Mouse (Mus musculus) heart, postnatal 0 days (tissue): Measurements from ENCODE around the gene Slc35b2. TPM values are rescaled to one million over a fixed set of nuclear protein-coding genes. Genes with fewer than 3 reads are reported as not detected.

Source experiments
- ATAC-seq: fragments of 200-750 bp; cut with Nextera tagmentation; 2 replicates; pipeline ENCODE4 v1.8.0; 2017; ENCODE audit warnings: low read depth, moderate number of reproducible peaks, moderate library complexity; ENCODE audit not compliant: insufficient read depth
- DNase-seq: peaks from one replicate; pipeline ENCODE4 v3.0.0-alpha.2; 2016; ENCODE audit warnings: low spot score
- H3K27ac ChIP-seq: fragments of 300-500 bp; sonication (generic); 2 replicates; pipeline ENCODE4 v1.5.1; 2014; ENCODE audit warnings: low read depth, mild to moderate bottlenecking
- H3K27me3 ChIP-seq: fragments of 300-500 bp; sonication (generic); 2 replicates; pipeline ENCODE4 v1.6.1; 2014; ENCODE audit warnings: low read length, mixed read lengths; ENCODE audit not compliant: control insufficient read depth, insufficient read depth
- H3K36me3 ChIP-seq: fragments of 300-500 bp; sonication (generic); replicated peaks from 2 replicates; pipeline ENCODE4 v1.6.1; 2014; ENCODE audit warnings: low read length, mixed read lengths; ENCODE audit not compliant: control insufficient read depth, insufficient read depth
- H3K4me1 ChIP-seq: fragments of 300-500 bp; sonication (generic); 2 replicates; pipeline ENCODE4 v1.6.1; 2014; ENCODE audit warnings: antibody characterized with exemption; ENCODE audit not compliant: control insufficient read depth, insufficient read depth
- H3K4me2 ChIP-seq: fragments of 300-500 bp; sonication (generic); 2 replicates; pipeline ENCODE4 v1.6.1; 2014; ENCODE audit warnings: low read depth, mild to moderate bottlenecking, low read length, moderate library complexity
- H3K4me3 ChIP-seq: fragments of 300-500 bp; sonication (generic); 2 replicates; pipeline ENCODE4 v1.5.1; 2014; ENCODE audit warnings: low read depth, low read length
- H3K9ac ChIP-seq: fragments of 300-500 bp; sonication (generic); replicated peaks from 2 replicates; pipeline ENCODE4 v1.6.1; 2014; ENCODE audit warnings: low read depth, low read length, mixed read lengths
- H3K9me3 ChIP-seq: fragments of 300-500 bp; sonication (generic); replicated peaks from 2 replicates; pipeline ENCODE4 v1.6.1; 2016; ENCODE audit warnings: low read length; ENCODE audit not compliant: control insufficient read depth
- CTCF ChIP-seq: IDR thresholded peaks from 2 replicates; pipeline ENCODE4 v1.5.1; 2016; ENCODE audit warnings: antibody characterized with exemption, control low read depth, low read depth
- EP300 ChIP-seq: IDR thresholded peaks from 2 replicates; pipeline ENCODE4 v1.6.1; 2016; ENCODE audit warnings: antibody characterized with exemption, low read depth
- WGBS: fragments of 180-500 bp; shearing (Covaris S2); extraction: QIAGEN DNeasy Blood & Tissue Kit; methylation state at CpG from one replicate; pipeline ENCODE4 v1.1.7; 2014; 5-methylcytosine and 5-hydroxymethylcytosine counted together
- polyA plus RNA-seq: library from polyadenylated mRNA; unstranded; fragments of >200 nt; fragmentation: Nextera tagmentation; extraction: Ambion mirVana; gene quantifications from 2 replicates; pipeline ENCODE4 v1.2.1, GENCODE M21; 2015
- total RNA-seq: library from RNA; depleted of rRNA; stranded (reverse); fragments of >200 nt; gene quantifications from 2 replicates; pipeline ENCODE4 v1.2.3, GENCODE M21; 2014; ENCODE audit warnings: low replicate concordance

Slc35b2 gene
- total and polyA plus RNA-seq, 2 experiments from 2014 or later, result 64.8 to 137 TPM

GRCm38 (mm10) chr17:45596631-45597396 lies 33.1 kb downstream of the Slc35b2 start:
- Histone ChIP-seq H3K4me3 (no peak overlapping the region), H3K4me1 (peaks cover 49% of the 10 kb centered on the region), H3K27ac (peak overlapping the region; percentile 72), H3K4me2 (no peak overlapping the region), H3K9me3 (no peaks in the 10 kb centered on the region), H3K27me3 (no peaks in the 10 kb centered on the region), H3K9ac (no peak overlapping the region), H3K36me3 (no peaks in the 10 kb centered on the region)
- ATAC-seq (peak; percentile 63), DNase-seq (peak; percentile 70)
- TF ChIP-seq CTCF (peak; percentile 68), EP300 (no peak)
- 35% methylated on average over 11 of the region's 11 CpGs for WGBS

DNA sequence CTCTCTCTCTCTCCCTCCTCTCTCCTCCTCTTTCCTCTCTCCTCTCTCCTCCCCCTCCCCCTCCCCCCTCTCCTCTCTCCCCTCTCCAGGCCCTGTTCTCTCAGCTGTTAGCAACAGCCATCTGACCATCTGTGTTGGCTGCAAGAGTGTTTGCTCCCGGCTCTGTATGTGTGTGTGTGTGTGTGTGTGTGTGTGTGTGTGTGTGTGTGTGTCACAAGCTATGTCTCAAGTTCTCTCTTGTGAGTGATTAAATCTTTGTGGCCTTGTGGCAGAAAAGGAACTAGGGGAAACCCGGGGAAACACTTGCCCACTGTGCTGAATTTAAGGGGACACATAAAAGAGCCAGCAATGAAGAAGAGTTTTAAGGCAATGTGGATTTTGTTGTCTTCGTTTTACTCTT lies 34.1 kb downstream of the Slc35b2 start:
- H3K9me3 ChIP-seq, result no peaks in the 10 kb centered on the region
- H3K4me2 ChIP-seq, result no peak overlapping the region
- DNase-seq (no peak), ATAC-seq (no peak)
- no peak overlapping the region for H3K9ac ChIP-seq
- peaks cover 39% of the 10 kb centered on the region for H3K4me1 ChIP-seq
- H3K4me3 ChIP-seq, result no peak overlapping the region
- H3K36me3 ChIP-seq, result no peaks in the 10 kb centered on the region
- TF ChIP-seq EP300, result no peak
- TF ChIP-seq CTCF, result no peak
- 45% methylated on average over 3 of the region's 3 CpGs for WGBS
- H3K27me3 ChIP-seq, result no peaks in the 10 kb centered on the region
- H3K27ac ChIP-seq, result no peak overlapping the region

GRCm38 (mm10) chr17:45598376-45598775 lies 34.7 kb downstream of the Slc35b2 start:
- Histone ChIP-seq H3K9me3 (no peaks in the 10 kb centered on the region), H3K4me3 (no peak overlapping the region), H3K9ac (no peak overlapping the region), H3K36me3 (no peaks in the 10 kb centered on the region), H3K27me3 (no peaks in the 10 kb centered on the region), H3K27ac (no peak overlapping the region), H3K4me2 (no peak overlapping the region), H3K4me1 (peaks cover 33% of the 10 kb centered on the region)
- no peak for DNase-seq
- no peak for TF ChIP-seq EP300
- TF ChIP-seq CTCF, result no peak
- WGBS, result 95% methylated on average over 2 of the region's 2 CpGs
- ATAC-seq, result no peak

DNA sequence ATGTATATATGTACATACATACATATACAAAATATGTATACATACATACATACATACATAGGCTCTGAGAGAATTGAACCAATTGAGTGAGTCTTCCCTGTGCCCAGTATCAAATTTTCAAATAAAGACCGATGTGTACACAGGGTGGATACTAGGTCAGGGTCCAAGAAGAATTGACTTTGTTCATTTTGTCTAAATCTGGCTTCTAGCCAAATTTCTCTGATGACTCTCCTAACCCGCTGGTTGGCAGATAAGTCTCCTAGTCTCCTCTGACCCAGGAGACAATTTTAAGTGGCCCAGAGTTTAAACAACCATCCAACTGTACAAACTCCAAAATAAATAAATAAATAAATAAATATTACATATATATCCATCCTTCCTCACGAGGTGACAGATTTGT lies 35.2 kb downstream of the Slc35b2 start:
- no peaks in the 10 kb centered on the region for H3K9me3 ChIP-seq
- no peaks in the 10 kb centered on the region for H3K36me3 ChIP-seq
- peaks cover 28% of the 10 kb centered on the region for H3K4me1 ChIP-seq
- H3K27me3 ChIP-seq, result no peaks in the 10 kb centered on the region
- peak overlapping the region; percentile 71 for H3K4me2 ChIP-seq
- 0 out of 2 replicates have a peak overlapping the region, but pooled peaks have one; percentile 34 for H3K9ac ChIP-seq
- no peak for TF ChIP-seq EP300
- TF ChIP-seq CTCF, result no peak
- peak overlapping the region; percentile 33 for H3K4me3 ChIP-seq
- 45% methylated on average over 3 of the region's 3 CpGs for WGBS
- no peak overlapping the region for H3K27ac ChIP-seq
- no peak for ATAC-seq
- no peak for DNase-seq

- WGBS, result 22% methylated on average over 32 of the region's 32 CpGs
- Histone ChIP-seq H3K9me3 (no peaks in the 10 kb centered on the region), H3K4me1 (peaks cover 21% of the 10 kb centered on the region), H3K4me2 (peak within 1 kb of the TSS; percentile 71), H3K27me3 (no peaks in the 10 kb centered on the region), H3K4me3 (peak within 1 kb of the TSS; percentile 33), H3K36me3 (no peaks in the 10 kb centered on the region), H3K27ac (no peak within 1 kb of the TSS), H3K9ac (peak within 1 kb of the TSS; percentile 34)
- TF ChIP-seq EP300 (no peak), CTCF (no peak)
- ATAC-seq, result peak; percentile 40
- DNase-seq, result no peak
Observed at GRCm38 (mm10) chr17:45599446-45600242, 36.0 kb downstream of the Slc35b2 start, which contains the start of gene Slc29a1. TSS of gene Slc29a1 (minus strand) at chr17:45599606.
